Mouse (Mus musculus): ENCODE data around the gene Lpp. TPM values are rescaled to one million over a fixed set of nuclear protein-coding genes. Genes with fewer than 3 reads are reported as not detected.

The Lpp gene
- polyA plus RNA-seq, 1 experiment from 2014 or later: 63.0 TPM

DNA sequence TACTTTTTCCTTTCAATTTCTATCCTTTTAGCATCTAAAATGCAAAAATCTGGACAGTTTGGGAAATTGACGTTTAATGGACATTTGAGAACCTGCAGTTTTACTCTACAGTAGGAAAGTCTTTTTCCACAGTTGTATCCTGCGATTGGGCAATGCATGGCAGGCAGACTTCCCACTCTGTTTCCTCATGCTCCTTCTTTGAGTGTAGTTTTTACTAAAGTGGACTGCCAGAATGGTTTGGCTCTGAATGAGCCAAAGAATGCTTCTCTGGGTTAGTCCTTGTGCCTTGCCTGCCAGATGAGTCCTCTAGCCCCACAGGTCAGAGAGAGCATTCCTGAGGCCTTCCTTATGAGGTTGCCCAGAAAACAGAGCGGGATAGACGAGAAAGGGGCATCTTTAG is 166.5 kb downstream of the Lpp start:
- Histone ChIP-seq H3K27me3 (replicated peaks) (no peaks in the 10 kb centered on the region), H3K9ac (no peak overlapping the region), H3K4me2 (replicated peaks) (no peak overlapping the region), H3K4me3 (replicated peaks) (no peak overlapping the region), H3K36me3 (no peaks in the 10 kb centered on the region), H3K27ac (no peak overlapping the region), H3K4me1 (replicated peaks) (no peaks in the 10 kb centered on the region), H3K9me3 (no peaks in the 10 kb centered on the region)
- 91% methylated on average over 4 of the region's 4 CpGs for WGBS
- no peak for ATAC-seq

DNA sequence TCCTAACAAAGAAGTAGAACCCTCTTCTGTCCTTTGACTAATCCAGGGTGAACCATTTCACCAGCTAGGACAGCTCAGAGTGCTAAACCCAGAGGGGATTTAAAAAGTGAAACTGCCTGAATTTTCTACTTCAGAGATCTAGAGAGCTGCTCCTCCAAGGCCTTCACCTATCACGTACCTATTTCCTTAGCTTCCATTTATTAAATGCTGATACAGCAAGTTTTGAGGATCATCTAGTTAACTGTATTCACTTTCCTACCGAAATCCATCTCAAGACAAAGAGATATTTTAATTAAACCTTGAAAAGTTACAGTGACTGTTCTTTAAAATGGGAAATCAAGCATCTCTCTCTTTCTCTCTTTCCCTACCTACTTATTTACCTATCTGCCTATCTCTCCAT is 167.7 kb downstream of the Lpp start:
- H3K4me2 ChIP-seq (replicated peaks): no peak overlapping the region
- no peak overlapping the region for H3K27ac ChIP-seq
- 0 out of 2 replicates have a peak, but pooled peaks cover 4% of the 10 kb centered on the region for H3K4me1 ChIP-seq (replicated peaks)
- WGBS: 93% methylated on average over 2 of the region's 2 CpGs
- H3K9ac ChIP-seq: no peak overlapping the region
- ATAC-seq: no peak
- no peak overlapping the region for H3K4me3 ChIP-seq (replicated peaks)
- no peaks in the 10 kb centered on the region for H3K9me3 ChIP-seq
- no peaks in the 10 kb centered on the region for H3K27me3 ChIP-seq (replicated peaks)
- no peaks in the 10 kb centered on the region for H3K36me3 ChIP-seq

DNA sequence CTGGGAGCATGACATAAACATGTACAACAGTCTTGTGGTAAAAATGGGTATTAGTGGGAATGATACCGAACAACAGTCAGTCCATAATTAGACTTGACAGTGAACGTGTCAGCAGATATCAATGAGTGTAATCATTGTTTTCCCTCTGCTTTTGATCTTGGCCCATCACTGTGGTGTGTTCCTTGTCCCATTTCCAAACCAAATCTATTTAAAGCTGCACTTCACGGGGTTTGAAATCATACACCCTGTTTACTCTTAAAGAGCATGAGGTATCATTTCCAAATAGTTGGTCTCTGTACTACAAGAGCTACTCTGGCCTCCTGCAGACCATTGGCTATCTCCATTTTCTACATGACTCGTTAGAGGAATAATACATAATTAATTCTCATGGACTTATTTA is 168.3 kb downstream of the Lpp start:
- WGBS: 88% methylated on average over 4 of the region's 4 CpGs

GRCm38 (mm10) chr16:24565311-24565710 is 172.0 kb downstream of the Lpp start:
- no peak overlapping the region for H3K4me3 ChIP-seq (replicated peaks)
- no peak for ATAC-seq
- 0 out of 2 replicates have a peak, but pooled peaks cover 8% of the 10 kb centered on the region for H3K4me1 ChIP-seq (replicated peaks)
- H3K27ac ChIP-seq: no peak overlapping the region
- no peaks in the 10 kb centered on the region for H3K27me3 ChIP-seq (replicated peaks)
- WGBS: 72% methylated on average over 7 of the region's 7 CpGs
- H3K36me3 ChIP-seq: no peaks in the 10 kb centered on the region
- H3K9me3 ChIP-seq: no peaks in the 10 kb centered on the region
- H3K4me2 ChIP-seq (replicated peaks): no peak overlapping the region
- H3K9ac ChIP-seq: no peak overlapping the region

More for the DNA sequence above, 168.3 kb downstream of the Lpp start:
- H3K27ac ChIP-seq: no peak overlapping the region
- no peak overlapping the region for H3K4me2 ChIP-seq (replicated peaks)
- ATAC-seq: no peak
- 0 out of 2 replicates have a peak, but pooled peaks cover 8% of the 10 kb centered on the region for H3K4me1 ChIP-seq (replicated peaks)
- no peaks in the 10 kb centered on the region for H3K27me3 ChIP-seq (replicated peaks)
- H3K4me3 ChIP-seq (replicated peaks): no peak overlapping the region
- H3K9me3 ChIP-seq: no peaks in the 10 kb centered on the region
- no peaks in the 10 kb centered on the region for H3K36me3 ChIP-seq
- H3K9ac ChIP-seq: no peak overlapping the region

- no peak overlapping the region for H3K9ac ChIP-seq
- H3K4me2 ChIP-seq (replicated peaks): no peak overlapping the region
- 32% methylated on average over 3 of the region's 3 CpGs for WGBS
- no peaks in the 10 kb centered on the region for H3K27me3 ChIP-seq (replicated peaks)
- H3K9me3 ChIP-seq: no peaks in the 10 kb centered on the region
- no peak overlapping the region for H3K4me3 ChIP-seq (replicated peaks)
- peak; percentile 97 for ATAC-seq
- no peak overlapping the region for H3K27ac ChIP-seq
- no peaks in the 10 kb centered on the region for H3K36me3 ChIP-seq
- 0 out of 2 replicates have a peak, but pooled peaks cover 8% of the 10 kb centered on the region for H3K4me1 ChIP-seq (replicated peaks)
These were observed 173.0 kb downstream of the Lpp start for GRCm38 (mm10) chr16:24566277-24566676.

GRCm38 (mm10) chr16:24567562-24567961 is 174.3 kb downstream of the Lpp start:
- Histone ChIP-seq H3K4me1 (replicated peaks) (0 out of 2 replicates have a peak, but pooled peaks cover 8% of the 10 kb centered on the region), H3K4me3 (replicated peaks) (no peak overlapping the region), H3K27me3 (replicated peaks) (no peaks in the 10 kb centered on the region), H3K4me2 (replicated peaks) (no peak overlapping the region), H3K36me3 (no peaks in the 10 kb centered on the region), H3K27ac (no peak overlapping the region), H3K9me3 (no peaks in the 10 kb centered on the region), H3K9ac (no peak overlapping the region)
- WGBS: 88% methylated on average over 3 of the region's 3 CpGs
- ATAC-seq: no peak

DNA sequence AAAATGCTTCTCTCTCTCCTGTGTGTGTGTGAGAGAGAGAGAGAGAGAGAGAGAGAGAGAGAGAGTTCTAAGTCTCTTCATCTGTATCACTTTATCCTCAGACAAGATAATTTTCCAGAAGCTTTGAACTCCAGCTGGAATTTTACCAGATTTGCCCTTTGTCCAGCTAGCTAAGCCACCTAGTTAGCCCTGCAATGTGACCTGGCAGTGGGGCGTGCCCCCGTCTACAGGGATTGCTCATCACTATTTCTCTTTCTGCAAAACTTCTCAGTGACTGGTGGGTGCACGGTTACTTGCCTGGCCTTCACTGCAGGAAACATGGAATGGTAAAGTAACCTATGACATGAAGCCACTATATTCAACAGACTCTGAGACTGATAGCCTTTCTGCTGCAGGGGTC is 174.8 kb downstream of the Lpp start:
- WGBS: 62% methylated on average over 3 of the region's 3 CpGs
- Histone ChIP-seq H3K4me1 (replicated peaks) (0 out of 2 replicates have a peak, but pooled peaks cover 8% of the 10 kb centered on the region), H3K4me3 (replicated peaks) (no peak overlapping the region), H3K9me3 (no peaks in the 10 kb centered on the region), H3K4me2 (replicated peaks) (no peak overlapping the region), H3K9ac (no peak overlapping the region), H3K27ac (no peak overlapping the region), H3K36me3 (no peaks in the 10 kb centered on the region), H3K27me3 (replicated peaks) (no peaks in the 10 kb centered on the region)
- no peak for ATAC-seq

- no peak overlapping the region for H3K27ac ChIP-seq
- no peak overlapping the region for H3K4me3 ChIP-seq (replicated peaks)
- H3K9ac ChIP-seq: no peak overlapping the region
- H3K36me3 ChIP-seq: no peaks in the 10 kb centered on the region
- 77% methylated on average over 5 of the region's 5 CpGs for WGBS
- no peak for ATAC-seq
- H3K4me2 ChIP-seq (replicated peaks): no peak overlapping the region
- H3K27me3 ChIP-seq (replicated peaks): no peaks in the 10 kb centered on the region
- H3K9me3 ChIP-seq: no peaks in the 10 kb centered on the region
- 0 out of 2 replicates have a peak, but pooled peaks cover 8% of the 10 kb centered on the region for H3K4me1 ChIP-seq (replicated peaks)
These were observed 176.4 kb downstream of the Lpp start for GRCm38 (mm10) chr16:24569681-24570080.

DNA sequence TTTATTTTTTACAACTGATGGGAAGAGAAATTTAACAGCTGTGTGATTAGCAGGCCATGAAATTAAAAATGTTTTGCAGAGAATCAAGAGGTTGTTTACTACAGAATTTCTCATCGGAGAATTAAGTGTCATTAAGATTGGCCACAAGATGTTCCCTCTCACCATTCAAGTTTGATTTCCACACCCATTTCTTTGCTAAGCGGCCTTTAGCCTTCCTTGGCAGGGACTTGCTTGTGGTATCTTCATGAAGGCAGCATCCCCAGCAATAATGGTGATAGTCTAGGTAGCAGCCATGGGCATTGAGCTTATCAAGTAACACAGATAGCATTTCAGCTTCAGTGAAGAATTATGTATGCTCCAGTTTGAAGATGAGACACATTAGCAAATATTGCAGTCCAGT is 183.7 kb downstream of the Lpp start:
- Histone ChIP-seq H3K36me3 (no peaks in the 10 kb centered on the region), H3K4me2 (replicated peaks) (no peak overlapping the region), H3K4me3 (replicated peaks) (no peak overlapping the region), H3K27me3 (replicated peaks) (no peaks in the 10 kb centered on the region), H3K27ac (no peak overlapping the region), H3K4me1 (replicated peaks) (no peaks in the 10 kb centered on the region), H3K9me3 (no peaks in the 10 kb centered on the region), H3K9ac (no peak overlapping the region)
- ATAC-seq: no peak
- WGBS: 85% methylated on average over 2 of the region's 2 CpGs

GRCm38 (mm10) chr16:24577798-24578197 is 184.5 kb downstream of the Lpp start:
- ATAC-seq: 0 out of 2 replicates have a peak, but pooled peaks have one; percentile 53
- H3K4me2 ChIP-seq (replicated peaks): no peak overlapping the region
- H3K9me3 ChIP-seq: no peaks in the 10 kb centered on the region
- H3K4me1 ChIP-seq (replicated peaks): no peaks in the 10 kb centered on the region
- no peak overlapping the region for H3K4me3 ChIP-seq (replicated peaks)
- no peak overlapping the region for H3K9ac ChIP-seq
- no peaks in the 10 kb centered on the region for H3K36me3 ChIP-seq
- H3K27me3 ChIP-seq (replicated peaks): no peaks in the 10 kb centered on the region
- no peak overlapping the region for H3K27ac ChIP-seq
- 84% methylated on average over 2 of the region's 2 CpGs for WGBS

DNA sequence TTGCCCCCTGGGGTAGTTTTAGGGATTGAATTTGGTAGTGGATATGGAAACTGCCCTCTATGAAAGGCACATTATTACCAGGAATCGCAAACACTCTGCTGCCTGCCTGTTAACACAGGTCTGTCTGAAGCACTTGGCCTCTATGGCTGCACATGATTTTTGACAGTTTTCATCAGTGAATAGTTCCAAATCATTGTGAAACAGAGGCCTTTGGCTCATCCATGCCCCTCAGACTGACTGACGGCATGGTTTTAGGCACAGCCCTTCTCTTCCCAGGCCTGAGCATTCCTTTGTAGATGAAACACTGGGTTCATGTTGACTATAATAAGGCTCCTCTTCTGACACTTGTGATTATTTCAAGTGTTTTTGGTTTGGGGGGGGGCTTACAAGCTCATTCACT is 189.5 kb downstream of the Lpp start:
- Histone ChIP-seq H3K36me3 (no peaks in the 10 kb centered on the region), H3K9me3 (no peaks in the 10 kb centered on the region), H3K27me3 (replicated peaks) (no peaks in the 10 kb centered on the region), H3K27ac (no peak overlapping the region), H3K4me3 (replicated peaks) (no peak overlapping the region), H3K9ac (no peak overlapping the region), H3K4me1 (replicated peaks) (no peaks in the 10 kb centered on the region), H3K4me2 (replicated peaks) (no peak overlapping the region)
- ATAC-seq: no peak
- 95% methylated on average over 2 of the region's 2 CpGs for WGBS

GRCm38 (mm10) chr16:24593535-24593934 is 200.2 kb downstream of the Lpp start:
- Histone ChIP-seq H3K9ac (no peak overlapping the region), H3K36me3 (no peaks in the 10 kb centered on the region), H3K4me3 (replicated peaks) (no peak overlapping the region), H3K27me3 (replicated peaks) (no peaks in the 10 kb centered on the region), H3K27ac (no peak overlapping the region), H3K4me2 (replicated peaks) (no peak overlapping the region), H3K4me1 (replicated peaks) (no peaks in the 10 kb centered on the region), H3K9me3 (no peaks in the 10 kb centered on the region)
- 73% methylated on average over 4 of the region's 4 CpGs for WGBS
- ATAC-seq: no peak

- no peak for ATAC-seq
- 78% methylated on average over 5 of the region's 5 CpGs for WGBS
- no peaks in the 10 kb centered on the region for H3K36me3 ChIP-seq
These were observed 201.2 kb downstream of the Lpp start for GRCm38 (mm10) chr16:24594508-24594907.

More at GRCm38 (mm10) chr16:24594508-24594907, 201.2 kb downstream of the Lpp start:
- Histone ChIP-seq H3K4me1 (replicated peaks) (no peaks in the 10 kb centered on the region), H3K4me3 (replicated peaks) (no peak overlapping the region), H3K9ac (no peak overlapping the region), H3K9me3 (no peaks in the 10 kb centered on the region), H3K27ac (no peak overlapping the region), H3K4me2 (replicated peaks) (no peak overlapping the region), H3K27me3 (replicated peaks) (no peaks in the 10 kb centered on the region)
